Mouse (Mus musculus) intestine, embryonic 16.5 days (tissue): ENCODE measurements around the gene Mthfs. TPM values are rescaled to one million over a fixed set of nuclear protein-coding genes. Genes with fewer than 3 reads are reported as not detected.
"Not testable (repeated sequence)": the region's sequence is repeated elsewhere in the genome, so short reads cannot be mapped to it uniquely, and the experiment has no call there.

ENCODE experiments used
- ATAC-seq: fragments of 200-750 bp; cut with Nextera tagmentation; 2 replicates; pipeline ENCODE4 v1.8.0; 2017; ENCODE audit warnings: moderate TSS enrichment, moderate library complexity
- H3K27ac ChIP-seq: fragments of 300-500 bp; sonication (generic); 2 replicates; pipeline ENCODE4 v1.5.1; 2014; ENCODE audit warnings: mild to moderate bottlenecking, low read length
- H3K27me3 ChIP-seq: fragments of 300-500 bp; sonication (generic); replicated peaks from 2 replicates; pipeline ENCODE4 v1.6.1; 2014; ENCODE audit warnings: low read length, control low read depth, mixed read lengths; ENCODE audit not compliant: control insufficient read depth, insufficient read depth
- H3K36me3 ChIP-seq: fragments of 300-500 bp; sonication (generic); 2 replicates; pipeline ENCODE4 v1.6.1; 2014; ENCODE audit warnings: low read length, control low read depth; ENCODE audit not compliant: control insufficient read depth, insufficient read depth
- H3K4me1 ChIP-seq: fragments of 300-500 bp; sonication (generic); 2 replicates; pipeline ENCODE4 v1.6.1; 2014; ENCODE audit warnings: low read length, control low read depth, mixed read lengths; ENCODE audit not compliant: control insufficient read depth, insufficient read depth
- H3K4me2 ChIP-seq: fragments of 300-500 bp; sonication (generic); 2 replicates; pipeline ENCODE4 v1.6.1; 2014; ENCODE audit warnings: low read depth, low read length, control low read depth
- H3K4me3 ChIP-seq: fragments of 300-500 bp; sonication (generic); 2 replicates; pipeline ENCODE4 v1.5.1; 2014; ENCODE audit warnings: mild to moderate bottlenecking, low read length
- H3K9ac ChIP-seq: fragments of 300-500 bp; sonication (generic); 2 replicates; pipeline ENCODE4 v1.6.1; 2014; ENCODE audit warnings: low read depth, low read length
- H3K9me3 ChIP-seq: fragments of 300-500 bp; sonication (generic); 2 replicates; pipeline ENCODE4 v1.6.1; 2016; ENCODE audit warnings: low read length, control low read depth; ENCODE audit not compliant: control insufficient read depth
- WGBS: fragments of 180-500 bp; shearing (Covaris S2); extraction: QIAGEN DNeasy Blood & Tissue Kit; methylation state at CpG from one replicate; pipeline ENCODE4 v1.1.7; 2014; 5-methylcytosine and 5-hydroxymethylcytosine counted together
- polyA plus RNA-seq: library from polyadenylated mRNA; unstranded; fragments of >200 nt; fragmentation: Nextera tagmentation; extraction: Ambion mirVana; gene quantifications from 2 replicates; pipeline ENCODE4 v1.2.1, GENCODE M21; 2015

Mthfs gene
- polyA plus RNA-seq, 1 experiment from 2014 or later, result 29.8 TPM

- H3K9me3 ChIP-seq, H3K4me3 ChIP-seq, H3K4me2 ChIP-seq, H3K4me1 ChIP-seq, ATAC-seq, H3K27ac ChIP-seq, H3K36me3 ChIP-seq, H3K27me3 ChIP-seq, H3K9ac ChIP-seq: not testable (repeated sequence)
- WGBS, result 69% methylated on average over 1 of the region's 1 CpGs
Measured at GRCm38 (mm10) chr9:89208939-89209338, 1.5 kb upstream of the Mthfs start.

GRCm38 (mm10) chr9:89211065-89211858 lies 786 bp downstream of the Mthfs start:
- H3K27me3 ChIP-seq, H3K36me3 ChIP-seq, H3K9ac ChIP-seq, H3K9me3 ChIP-seq, H3K27ac ChIP-seq, H3K4me1 ChIP-seq: not testable (repeated sequence)
- peak overlapping the region; percentile 31 for H3K4me3 ChIP-seq
- ATAC-seq, result peak; percentile 96
- peak overlapping the region; percentile 30 for H3K4me2 ChIP-seq
- 5% methylated on average over 7 of the region's 44 CpGs for WGBS

DNA sequence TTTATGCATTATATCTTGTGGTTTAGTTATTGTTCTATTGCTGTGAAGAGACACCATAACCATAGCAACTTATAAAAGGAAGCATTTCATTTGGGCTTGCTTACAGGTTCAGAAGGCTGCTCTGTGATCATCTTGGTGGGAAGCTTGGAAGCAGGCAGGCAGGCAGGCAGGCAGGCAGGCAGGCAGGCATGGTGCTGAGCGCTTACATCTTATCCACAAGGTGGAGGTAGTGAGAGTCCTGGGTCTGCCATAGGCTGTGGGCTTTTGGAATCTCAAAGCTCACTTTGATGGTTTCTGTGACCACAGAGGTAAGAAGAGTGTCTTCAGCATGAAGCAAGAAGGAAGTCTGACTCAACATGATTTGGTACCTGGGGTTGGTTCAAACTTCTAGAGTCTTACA lies 2.0 kb downstream of the Mthfs start:
- not testable (repeated sequence) for H3K27me3 ChIP-seq, H3K36me3 ChIP-seq, H3K4me2 ChIP-seq, H3K9ac ChIP-seq, H3K9me3 ChIP-seq, H3K4me3 ChIP-seq, H3K27ac ChIP-seq, H3K4me1 ChIP-seq
- 0 out of 2 replicates have a peak, but pooled peaks have one; percentile 27 for ATAC-seq
- 68% methylated on average over 1 of the region's 1 CpGs for WGBS

DNA sequence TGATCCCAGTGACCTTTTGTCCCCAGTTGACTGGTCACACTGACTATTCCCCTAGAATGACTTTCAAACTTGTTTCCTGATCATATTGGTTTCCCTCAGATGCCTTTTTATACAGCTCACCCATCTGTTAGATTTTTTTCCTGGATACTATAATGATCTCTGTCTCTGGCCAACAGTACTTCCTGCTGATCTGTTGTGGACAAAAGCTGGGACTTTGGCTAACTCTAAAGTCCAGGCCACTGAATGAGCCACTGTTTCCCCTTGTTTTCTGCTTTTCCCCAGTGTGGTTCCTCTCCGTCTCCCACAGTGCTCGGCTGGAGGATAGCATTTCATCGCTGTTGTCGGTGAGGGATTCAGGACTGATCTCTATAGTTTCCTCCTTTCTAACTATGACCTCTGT lies 7.7 kb downstream of the Mthfs start:
- H3K4me3 ChIP-seq, H3K9ac ChIP-seq, H3K27ac ChIP-seq, H3K9me3 ChIP-seq, ATAC-seq, H3K36me3 ChIP-seq, H3K27me3 ChIP-seq, H3K4me2 ChIP-seq, H3K4me1 ChIP-seq: not testable (repeated sequence)
- 91% methylated on average over 4 of the region's 4 CpGs for WGBS

DNA sequence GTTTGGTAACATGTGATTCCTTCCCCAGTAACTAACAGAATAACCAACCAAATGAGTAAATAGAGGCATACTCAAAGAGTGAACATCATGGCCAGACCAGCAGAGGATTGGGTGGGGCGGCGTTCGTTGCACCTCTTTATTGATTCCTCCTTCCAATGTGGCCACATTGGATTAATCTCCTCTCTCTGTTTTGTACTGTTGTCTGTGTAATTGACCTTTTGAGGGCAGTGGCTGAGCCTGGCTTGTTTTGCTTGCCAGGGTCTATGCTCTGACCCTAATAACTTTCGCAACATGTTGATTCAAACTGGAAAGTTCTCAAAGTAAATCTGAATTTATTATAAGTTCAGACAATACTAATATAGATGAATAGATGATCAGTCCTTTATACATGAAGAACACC lies 9.2 kb downstream of the Mthfs start:
- not testable (repeated sequence) for ATAC-seq, H3K27ac ChIP-seq, H3K4me2 ChIP-seq, H3K9ac ChIP-seq, H3K4me1 ChIP-seq, H3K9me3 ChIP-seq, H3K27me3 ChIP-seq, H3K36me3 ChIP-seq, H3K4me3 ChIP-seq
- WGBS, result 88% methylated on average over 3 of the region's 4 CpGs

GRCm38 (mm10) chr9:89220704-89221287 lies 10.3 kb downstream of the Mthfs start:
- not testable (repeated sequence) for H3K27ac ChIP-seq, ATAC-seq, H3K36me3 ChIP-seq, H3K27me3 ChIP-seq, H3K9me3 ChIP-seq, H3K9ac ChIP-seq, H3K4me2 ChIP-seq, H3K4me1 ChIP-seq, H3K4me3 ChIP-seq
- WGBS, result 58% methylated on average over 6 of the region's 6 CpGs

DNA sequence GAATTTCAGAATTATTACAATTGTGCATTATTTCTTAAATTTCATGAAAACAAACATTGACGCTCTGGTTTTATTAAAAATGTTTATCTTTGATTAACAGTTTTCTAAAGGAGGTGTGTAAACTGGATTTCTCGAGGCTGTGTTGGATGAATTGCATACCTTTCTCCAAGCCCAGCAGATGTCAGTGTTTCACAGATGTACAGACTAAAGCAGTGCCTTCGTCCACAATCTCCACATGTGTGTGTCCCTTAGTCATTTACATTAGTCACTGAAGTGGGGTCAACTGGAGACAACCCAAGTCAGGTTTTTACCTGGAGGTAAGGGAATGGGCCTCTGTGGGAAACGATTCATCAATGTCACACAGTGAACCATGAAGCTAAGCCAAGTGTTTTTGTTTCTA lies 15.6 kb downstream of the Mthfs start:
- no peak for ATAC-seq
- WGBS, result 53% methylated on average over 4 of the region's 4 CpGs

GRCm38 (mm10) chr9:89228122-89228521 lies 17.6 kb downstream of the Mthfs start:
- WGBS, result 88% methylated on average over 7 of the region's 7 CpGs
- H3K4me1 ChIP-seq, result no peaks in the 10 kb centered on the region
- no peak overlapping the region for H3K27ac ChIP-seq
- H3K4me2 ChIP-seq, result no peak overlapping the region
- H3K9me3 ChIP-seq, result no peaks in the 10 kb centered on the region
- no peak overlapping the region for H3K9ac ChIP-seq
- no peak overlapping the region for H3K4me3 ChIP-seq
- ATAC-seq, result no peak
- H3K36me3 ChIP-seq, result no peaks in the 10 kb centered on the region
- no peaks in the 10 kb centered on the region for H3K27me3 ChIP-seq

More for the DNA sequence above, 15.6 kb downstream of the Mthfs start:
- Histone ChIP-seq H3K4me3 (no peak overlapping the region), H3K36me3 (no peaks in the 10 kb centered on the region), H3K4me1 (no peaks in the 10 kb centered on the region), H3K9ac (no peak overlapping the region), H3K27me3 (no peaks in the 10 kb centered on the region), H3K27ac (no peak overlapping the region), H3K9me3 (no peaks in the 10 kb centered on the region), H3K4me2 (no peak overlapping the region)

DNA sequence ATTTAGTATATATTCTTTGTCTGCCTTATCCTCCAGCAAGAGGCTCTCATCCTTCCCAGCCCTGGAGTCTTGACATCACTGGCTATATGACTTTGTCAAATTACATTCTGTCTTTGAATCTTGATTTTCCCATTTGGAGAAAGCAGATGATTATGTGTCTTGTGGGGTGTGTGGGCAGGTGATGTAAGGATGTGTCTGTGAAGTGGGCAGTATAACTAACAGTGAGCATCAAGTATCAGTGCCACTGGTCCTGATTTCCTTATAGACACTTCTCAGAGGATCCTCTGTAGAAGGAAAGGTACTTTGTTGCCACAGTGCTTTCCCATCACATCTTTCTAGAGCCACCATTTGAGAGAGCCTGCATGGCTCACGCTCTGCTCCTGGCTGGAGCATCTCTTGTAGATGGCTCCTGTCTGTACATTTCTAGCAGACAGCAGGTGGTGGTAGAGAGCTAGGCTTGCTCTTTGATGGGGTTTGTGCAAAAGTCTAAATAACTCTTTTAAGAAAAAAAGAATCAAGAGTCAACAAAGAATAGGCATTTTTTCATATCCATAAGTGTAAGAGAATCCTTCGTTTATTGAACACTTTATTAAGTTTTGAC lies 20.5 kb downstream of the Mthfs start:
- H3K4me3 ChIP-seq, H3K9ac ChIP-seq, H3K27ac ChIP-seq, ATAC-seq, H3K27me3 ChIP-seq, H3K4me1 ChIP-seq, H3K9me3 ChIP-seq, H3K36me3 ChIP-seq, H3K4me2 ChIP-seq: not testable (repeated sequence)
- WGBS, result 59% methylated on average over 1 of the region's 2 CpGs
